Comparison of ENCODE assay signal across 18 mouse cellular contexts in genomic region chr1:90390422-90390821, GRCm38 (mm10).
"Had no signal": no experiment of that assay in that cellular context is flagged by ENCODE, and none has a peak within 500 bp of the region (broad histone marks: within the 10 kb centered on the region; RNA-seq: fewer than 3 reads in every experiment).

No protein-coding gene starts in this region.

- H3K4me3 ChIP-seq: lung, embryonic 15.5 days; megakaryocyte, embryonic 14.5 days; midbrain, embryonic 13.5 days; midbrain, embryonic 15.5 days; neural tube, embryonic 12.5 days; stomach, embryonic 15.5 days had no signal

- H3K4me2 ChIP-seq: lung, embryonic 15.5 days; midbrain, embryonic 11.5 days; midbrain, embryonic 13.5 days; midbrain, embryonic 15.5 days; neural tube, embryonic 12.5 days; stomach, embryonic 15.5 days had no signal

- H3K4me1 ChIP-seq: lung, embryonic 15.5 days; megakaryocyte, embryonic 14.5 days; midbrain, embryonic 15.5 days had no signal

- DNase-seq: liver, postnatal 0 days; lung, adult 2 months; lung, postnatal 14 days; lung, postnatal 36 days; right cerebral cortex, postnatal 14 days; thymus, adult 18-20 months; thymus, postnatal 25 days; thymus, postnatal 4 days had no signal

- H3K9me3 ChIP-seq: lung, embryonic 15.5 days; megakaryocyte, embryonic 14.5 days; midbrain, embryonic 13.5 days; midbrain, embryonic 15.5 days; neural tube, embryonic 12.5 days; stomach, embryonic 15.5 days had no signal

- H3K9ac ChIP-seq: liver, postnatal 0 days; lung, embryonic 15.5 days; midbrain, embryonic 13.5 days; midbrain, embryonic 15.5 days; neural tube, embryonic 12.5 days; stomach, embryonic 15.5 days had no signal

- H3K27me3 ChIP-seq: lung, embryonic 15.5 days; megakaryocyte, embryonic 14.5 days; midbrain, embryonic 13.5 days; midbrain, embryonic 15.5 days; neural tube, embryonic 12.5 days; stomach, embryonic 15.5 days had no signal

- ATAC-seq: liver, postnatal 0 days; lung, postnatal 0 days; midbrain, embryonic 13.5 days; midbrain, embryonic 15.5 days had no signal

- H3K27ac ChIP-seq: lung, embryonic 15.5 days; macrophage; midbrain, embryonic 13.5 days; midbrain, embryonic 15.5 days; neural tube, embryonic 12.5 days; stomach, embryonic 15.5 days; stomach, postnatal 0 days had no signal

- H3K36me3 ChIP-seq: lung, embryonic 15.5 days; midbrain, embryonic 13.5 days; midbrain, embryonic 15.5 days; neural tube, embryonic 12.5 days; stomach, embryonic 15.5 days had no signal
